Mouse (Mus musculus) liver, adult 2 months (tissue): Measurements from ENCODE around the gene Lrrc71.

Source experiments
- CTCF ChIP-seq: fragments of 200-500 bp; IDR thresholded peaks from 2 replicates; pipeline ENCODE4 v1.5.1; 2011; ENCODE audit warnings: low read depth, low read length, control low read depth
- POLR2A ChIP-seq: fragments of 200-500 bp; IDR thresholded peaks from 2 replicates; pipeline ENCODE4 v1.6.1; 2011; ENCODE audit warnings: low read length, control low read depth; ENCODE audit not compliant: insufficient read depth; ENCODE audit errors: extremely low read depth

DNA sequence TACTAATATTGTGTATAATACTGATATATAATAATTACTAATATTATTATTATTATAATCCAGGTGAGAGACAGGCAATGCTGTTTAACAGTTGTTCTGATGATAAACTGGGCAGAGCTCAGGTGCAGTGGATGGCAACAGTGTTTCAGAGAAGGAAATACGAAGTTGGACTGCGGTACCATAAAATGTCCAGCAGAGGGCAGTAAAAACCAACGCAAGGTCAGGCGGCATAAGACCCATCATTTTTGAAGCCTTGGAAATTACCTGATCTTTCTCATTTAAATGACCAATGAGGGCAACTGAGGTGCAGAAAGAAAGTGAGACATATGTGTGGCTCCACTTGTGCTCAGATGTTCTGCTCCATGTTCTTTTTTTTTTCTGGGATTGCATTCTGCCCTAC, 21.9 kb upstream of the Lrrc71 start:
- TF ChIP-seq CTCF (peak; percentile 55), POLR2A (no peak)
